Mouse (Mus musculus): Measurements from ENCODE around the gene Ttc8. TPM values are rescaled to one million over a fixed set of nuclear protein-coding genes. Genes with fewer than 3 reads are reported as not detected.

The Ttc8 gene
- polyA plus RNA-seq, 1 experiment from 2014 or later: 9.9 TPM

GRCm38 (mm10) chr12:99004752-99005151 lies 84.4 kb downstream of the Ttc8 start:
- WGBS: 91% methylated on average over 2 of the region's 2 CpGs
- Histone ChIP-seq H3K4me3 (ENCODE audit: low read depth, low read length) (no peak overlapping the region), H3K4me2 (replicated peaks; ENCODE audit: low read depth) (no peak overlapping the region), H3K9me3 (ENCODE audit: control insufficient read depth, low read length) (no peaks in the 10 kb centered on the region), H3K27ac (replicated peaks) (no peak overlapping the region), H3K4me1 (replicated peaks; ENCODE audit: control insufficient read depth, insufficient read depth) (no peaks in the 10 kb centered on the region), H3K36me3 (ENCODE audit: control insufficient read depth, insufficient read depth, low read length) (no peaks in the 10 kb centered on the region), H3K9ac (ENCODE audit: low read length) (no peak overlapping the region), H3K27me3 (ENCODE audit: control insufficient read depth, insufficient read depth, low read length) (no peaks in the 10 kb centered on the region)
- ATAC-seq (ENCODE audit: low FRiP score, low TSS enrichment): no peak
- TF ChIP-seq EP300 (optimal IDR thresholded peaks at IDR 0.05) (no peak), CTCF (IDR thresholded peaks at IDR 0.05; ENCODE audit: low read depth) (no peak)
- no peak for DNase-seq (ENCODE audit: low spot score)

DNA sequence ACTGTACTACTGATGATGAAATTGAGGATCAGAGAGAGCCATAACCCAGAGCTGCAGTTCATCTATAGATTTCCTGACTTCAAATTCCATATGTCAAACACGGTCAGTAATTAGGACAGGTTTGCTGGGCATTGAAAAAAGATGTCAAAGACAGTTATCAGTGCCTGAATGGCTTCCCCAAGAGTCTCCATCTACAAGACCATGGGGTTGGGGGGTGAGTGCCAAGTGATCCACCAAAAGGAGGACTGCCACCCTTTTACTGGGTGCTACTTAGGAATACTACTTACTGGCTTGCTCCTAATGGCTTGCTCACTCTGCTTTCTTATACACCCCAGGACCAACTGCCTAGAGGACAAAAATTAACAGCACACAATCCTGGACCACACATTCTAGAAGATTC lies 88.4 kb downstream of the Ttc8 start:
- H3K27me3 ChIP-seq (ENCODE audit: control insufficient read depth, insufficient read depth, low read length): no peaks in the 10 kb centered on the region
- H3K27ac ChIP-seq (replicated peaks): no peak overlapping the region
- no peak overlapping the region for H3K9ac ChIP-seq (ENCODE audit: low read length)
- H3K9me3 ChIP-seq (ENCODE audit: control insufficient read depth, low read length): no peaks in the 10 kb centered on the region
- ATAC-seq (ENCODE audit: low FRiP score, low TSS enrichment): no peak
- WGBS: 92% methylated on average over 1 of the region's 1 CpGs
- TF ChIP-seq CTCF (IDR thresholded peaks at IDR 0.05; ENCODE audit: low read depth) (no peak), EP300 (optimal IDR thresholded peaks at IDR 0.05) (no peak)
- H3K36me3 ChIP-seq (ENCODE audit: control insufficient read depth, insufficient read depth, low read length): no peaks in the 10 kb centered on the region
- no peak for DNase-seq (ENCODE audit: low spot score)
- no peak overlapping the region for H3K4me2 ChIP-seq (replicated peaks; ENCODE audit: low read depth)
- no peaks in the 10 kb centered on the region for H3K4me1 ChIP-seq (replicated peaks; ENCODE audit: control insufficient read depth, insufficient read depth)
- no peak overlapping the region for H3K4me3 ChIP-seq (ENCODE audit: low read depth, low read length)

DNA sequence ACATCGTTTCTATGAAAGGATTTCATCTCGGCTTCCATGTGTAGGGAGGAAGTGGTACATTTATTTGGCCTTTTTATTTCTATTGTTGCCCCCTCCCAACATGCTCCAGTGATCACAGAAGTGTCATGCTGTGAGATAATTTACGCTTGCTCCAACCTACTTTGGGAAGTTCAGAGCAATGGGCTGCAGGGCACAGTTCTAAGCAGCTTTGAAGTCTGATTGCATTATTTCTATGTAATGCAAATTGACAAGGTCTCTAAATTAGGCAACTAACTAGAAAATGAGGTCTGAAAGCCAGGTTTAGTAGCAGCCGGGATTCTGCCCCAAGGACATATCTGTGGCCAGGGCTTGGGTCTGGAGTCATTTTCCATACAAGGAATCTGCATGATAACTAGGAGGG lies 89.1 kb downstream of the Ttc8 start:
- no peaks in the 10 kb centered on the region for H3K27me3 ChIP-seq (ENCODE audit: control insufficient read depth, insufficient read depth, low read length)
- H3K4me2 ChIP-seq (replicated peaks; ENCODE audit: low read depth): no peak overlapping the region
- H3K9me3 ChIP-seq (ENCODE audit: control insufficient read depth, low read length): no peaks in the 10 kb centered on the region
- ATAC-seq (ENCODE audit: low FRiP score, low TSS enrichment) (no peak), DNase-seq (ENCODE audit: low spot score) (no peak)
- 77% methylated on average over 4 of the region's 4 CpGs for WGBS
- no peak overlapping the region for H3K27ac ChIP-seq (replicated peaks)
- no peak overlapping the region for H3K4me3 ChIP-seq (ENCODE audit: low read depth, low read length)
- no peak overlapping the region for H3K9ac ChIP-seq (ENCODE audit: low read length)
- H3K36me3 ChIP-seq (ENCODE audit: control insufficient read depth, insufficient read depth, low read length): no peaks in the 10 kb centered on the region
- no peaks in the 10 kb centered on the region for H3K4me1 ChIP-seq (replicated peaks; ENCODE audit: control insufficient read depth, insufficient read depth)
- TF ChIP-seq EP300 (optimal IDR thresholded peaks at IDR 0.05) (no peak), CTCF (IDR thresholded peaks at IDR 0.05; ENCODE audit: low read depth) (no peak)

GRCm38 (mm10) chr12:99010044-99010443 lies 89.7 kb downstream of the Ttc8 start:
- Histone ChIP-seq H3K4me2 (replicated peaks; ENCODE audit: low read depth) (no peak overlapping the region), H3K4me1 (replicated peaks; ENCODE audit: control insufficient read depth, insufficient read depth) (no peaks in the 10 kb centered on the region), H3K36me3 (ENCODE audit: control insufficient read depth, insufficient read depth, low read length) (no peaks in the 10 kb centered on the region), H3K9me3 (ENCODE audit: control insufficient read depth, low read length) (no peaks in the 10 kb centered on the region), H3K27ac (replicated peaks) (no peak overlapping the region), H3K4me3 (ENCODE audit: low read depth, low read length) (no peak overlapping the region), H3K27me3 (ENCODE audit: control insufficient read depth, insufficient read depth, low read length) (no peaks in the 10 kb centered on the region), H3K9ac (ENCODE audit: low read length) (no peak overlapping the region)
- no peak for TF ChIP-seq EP300 (optimal IDR thresholded peaks at IDR 0.05)
- TF ChIP-seq CTCF (IDR thresholded peaks at IDR 0.05; ENCODE audit: low read depth): no peak
- no peak for ATAC-seq (ENCODE audit: low FRiP score, low TSS enrichment)
- 74% methylated on average over 6 of the region's 6 CpGs for WGBS
- no peak for DNase-seq (ENCODE audit: low spot score)

- Histone ChIP-seq H3K36me3 (ENCODE audit: control insufficient read depth, insufficient read depth, low read length) (no peaks in the 10 kb centered on the region), H3K4me2 (replicated peaks; ENCODE audit: low read depth) (peak overlapping the region; percentile 6; the same call in 1 of the 2 replicates), H3K4me1 (replicated peaks; ENCODE audit: control insufficient read depth, insufficient read depth) (no peaks in the 10 kb centered on the region), H3K4me3 (ENCODE audit: low read depth, low read length) (no peak overlapping the region), H3K27ac (replicated peaks) (no peak overlapping the region), H3K9me3 (ENCODE audit: control insufficient read depth, low read length) (no peaks in the 10 kb centered on the region), H3K9ac (ENCODE audit: low read length) (no peak overlapping the region), H3K27me3 (ENCODE audit: control insufficient read depth, insufficient read depth, low read length) (no peaks in the 10 kb centered on the region)
- ATAC-seq (ENCODE audit: low FRiP score, low TSS enrichment) (no peak), DNase-seq (ENCODE audit: low spot score) (no peak)
- TF ChIP-seq CTCF (IDR thresholded peaks at IDR 0.05; ENCODE audit: low read depth) (no peak), EP300 (optimal IDR thresholded peaks at IDR 0.05) (no peak)
- WGBS: 10% methylated on average over 22 of the region's 22 CpGs
These were observed 90.9 kb downstream of the Ttc8 start for GRCm38 (mm10) chr12:99011161-99011861.

- ATAC-seq (ENCODE audit: low FRiP score, low TSS enrichment) (no peak), DNase-seq (ENCODE audit: low spot score) (no peak)
- TF ChIP-seq EP300 (optimal IDR thresholded peaks at IDR 0.05) (no peak), CTCF (IDR thresholded peaks at IDR 0.05; ENCODE audit: low read depth) (no peak)
- 85% methylated on average over 4 of the region's 4 CpGs for WGBS
- no peaks in the 10 kb centered on the region for H3K9me3 ChIP-seq (ENCODE audit: control insufficient read depth, low read length)
- H3K4me2 ChIP-seq (replicated peaks; ENCODE audit: low read depth): no peak overlapping the region
- no peak overlapping the region for H3K27ac ChIP-seq (replicated peaks)
- H3K9ac ChIP-seq (ENCODE audit: low read length): no peak overlapping the region
- no peaks in the 10 kb centered on the region for H3K4me1 ChIP-seq (replicated peaks; ENCODE audit: control insufficient read depth, insufficient read depth)
- H3K27me3 ChIP-seq (ENCODE audit: control insufficient read depth, insufficient read depth, low read length): no peaks in the 10 kb centered on the region
- H3K36me3 ChIP-seq (ENCODE audit: control insufficient read depth, insufficient read depth, low read length): no peaks in the 10 kb centered on the region
- no peak overlapping the region for H3K4me3 ChIP-seq (ENCODE audit: low read depth, low read length)
These were observed 95.5 kb downstream of the Ttc8 start for GRCm38 (mm10) chr12:99015870-99016269.

Data from stomach, postnatal 0 days (tissue).